Mouse (Mus musculus): Measurements from ENCODE around the gene Chfr.
"Not testable (repeated sequence)": the region's sequence is repeated elsewhere in the genome, so short reads cannot be mapped to it uniquely, and the experiment has no call there.

Chfr gene

DNA sequence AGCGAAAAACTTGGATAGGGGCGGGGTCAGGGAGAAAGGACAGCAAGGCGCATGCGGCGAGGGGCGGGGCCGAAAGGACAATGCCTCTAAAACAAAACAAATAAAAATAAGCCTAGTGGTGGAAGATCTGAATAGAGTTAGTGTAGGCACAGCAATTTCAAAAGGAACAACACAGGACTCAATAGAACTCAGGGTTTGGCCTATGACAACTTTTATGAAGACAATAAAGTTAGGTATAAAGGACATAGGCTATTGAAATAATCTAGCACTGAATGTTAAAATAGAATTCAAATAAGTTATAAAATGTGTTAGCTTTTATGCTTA, 27.4 kb upstream of the Chfr start:
- DNase-seq: no peak

DNA sequence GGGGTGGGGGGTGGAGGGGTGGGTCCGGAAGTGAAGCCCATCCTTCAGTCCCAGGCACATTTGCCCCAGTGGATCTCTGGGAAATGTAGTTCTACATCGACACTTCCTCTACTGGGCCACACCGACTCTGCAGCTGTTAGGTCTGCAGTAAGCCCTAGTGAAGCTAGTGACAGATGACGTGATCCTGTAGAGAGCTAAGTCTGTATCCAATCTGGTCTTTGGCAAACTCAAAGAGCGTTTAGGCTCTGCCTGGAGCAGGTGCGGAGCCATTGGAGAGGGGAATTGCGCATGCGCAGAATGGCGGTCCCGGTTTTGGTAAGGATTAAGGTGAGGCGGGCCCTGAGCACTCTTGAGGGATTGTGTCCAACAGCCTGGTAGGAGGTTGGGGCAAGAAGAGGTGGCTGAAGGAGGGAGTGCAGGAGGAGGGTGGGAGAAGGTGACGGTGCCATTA, 25.6 kb upstream of the Chfr start, which contains the start of gene Zfp605:
TSS of gene Zfp605 (plus strand) at position 102 of the 451 bp plus-strand sequence.
- peak; percentile 94 to 97 for DNase-seq

DNA sequence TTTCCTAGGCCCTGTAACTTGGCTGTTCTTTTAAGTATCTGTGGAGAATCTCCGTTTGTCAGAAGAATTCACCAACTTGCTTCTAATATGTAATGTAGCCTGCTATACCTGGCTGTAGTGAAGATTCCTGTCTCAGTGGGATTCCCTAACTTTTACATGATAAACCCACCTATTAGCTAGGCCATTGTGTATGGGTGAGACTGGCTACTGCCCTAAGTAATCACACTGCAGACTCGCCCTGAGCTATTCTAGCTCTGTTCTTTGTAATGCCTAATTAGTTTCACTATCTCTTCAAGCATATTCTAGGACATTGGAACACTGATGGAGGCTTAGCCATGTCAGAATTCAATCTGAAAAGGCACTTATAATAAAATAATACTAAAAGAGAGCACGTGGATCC, 13.3 kb upstream of the Chfr start:
- DNase-seq: not testable (repeated sequence)

DNA sequence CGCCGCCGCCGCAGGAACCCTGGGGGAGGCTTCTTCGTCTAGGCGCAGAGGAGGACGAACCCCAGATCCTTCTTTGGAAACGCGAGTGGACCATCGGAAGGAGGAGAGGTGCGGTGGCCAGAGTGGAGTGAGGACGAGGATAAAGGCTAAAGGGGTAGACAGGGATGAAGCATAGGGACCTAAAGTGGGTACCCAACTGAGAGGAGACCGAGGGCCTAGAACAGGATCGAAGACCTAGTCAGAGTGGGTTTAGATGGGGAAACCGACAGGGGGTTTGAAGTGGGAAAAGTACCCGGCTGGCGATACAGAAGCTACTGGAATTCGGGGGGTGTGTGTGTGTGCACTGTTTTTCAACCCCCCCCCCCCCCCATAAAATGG, 434 bp downstream of the Chfr start:
- DNase-seq: no peak

DNA sequence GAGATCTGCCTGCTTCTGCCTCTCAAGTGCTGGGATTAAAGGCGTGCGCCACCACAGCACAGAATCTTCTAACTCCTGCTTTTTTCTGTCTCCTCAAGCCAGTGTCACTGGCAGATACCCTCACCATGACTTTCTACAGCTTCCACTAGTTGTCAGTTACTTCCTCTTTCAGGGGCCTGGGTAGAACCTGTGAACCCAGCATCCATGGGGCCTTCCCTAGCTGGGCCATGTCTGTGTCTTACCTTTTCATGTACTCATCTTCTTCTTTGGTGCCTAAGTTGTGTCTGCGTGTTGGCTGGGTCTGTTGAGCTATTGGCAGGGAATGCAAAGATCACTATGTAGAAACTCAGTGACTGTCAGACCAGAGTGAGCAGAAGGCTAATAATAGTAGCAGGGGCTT, 2.2 kb downstream of the Chfr start:
- no peak for DNase-seq

DNA sequence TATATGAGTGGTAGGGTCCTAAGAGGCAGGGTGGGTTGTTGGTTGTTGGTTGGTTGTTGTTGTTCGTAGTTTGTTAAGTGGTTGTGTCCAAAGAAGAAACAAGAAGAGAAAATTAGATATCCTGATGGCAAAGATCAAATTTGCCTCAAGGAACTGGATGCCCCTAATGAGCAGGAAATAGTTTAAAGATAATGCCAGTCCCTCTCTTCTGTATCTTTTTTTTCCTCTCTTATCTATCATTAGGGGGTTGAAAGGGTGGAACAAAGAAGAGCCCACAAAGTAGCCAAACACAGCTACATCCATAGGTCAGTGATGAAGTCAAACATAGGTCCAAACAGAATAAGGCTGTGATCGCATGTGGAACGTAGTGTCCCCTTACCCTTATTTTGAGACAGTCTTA, 3.7 kb downstream of the Chfr start:
- DNase-seq: no peak

DNA sequence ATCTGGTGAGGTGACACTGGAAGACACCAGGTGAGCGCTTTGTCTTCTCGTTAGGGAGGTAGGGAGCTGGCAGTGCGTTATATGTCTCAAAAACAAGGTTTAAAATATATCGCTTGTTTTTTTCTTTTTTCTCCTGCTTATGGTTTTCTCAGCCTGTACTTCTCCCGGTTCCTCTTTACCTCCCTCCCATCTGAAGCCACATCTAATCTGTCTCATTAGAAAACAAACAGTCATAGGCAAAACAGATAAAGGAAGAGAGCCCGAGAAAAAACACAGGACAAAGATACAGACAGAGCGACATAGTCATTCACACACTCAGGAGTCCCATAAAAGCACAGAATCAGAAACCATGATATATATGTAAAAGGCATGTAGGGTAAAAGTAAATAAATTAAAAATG, 4.8 kb downstream of the Chfr start:
- no peak for DNase-seq

DNA sequence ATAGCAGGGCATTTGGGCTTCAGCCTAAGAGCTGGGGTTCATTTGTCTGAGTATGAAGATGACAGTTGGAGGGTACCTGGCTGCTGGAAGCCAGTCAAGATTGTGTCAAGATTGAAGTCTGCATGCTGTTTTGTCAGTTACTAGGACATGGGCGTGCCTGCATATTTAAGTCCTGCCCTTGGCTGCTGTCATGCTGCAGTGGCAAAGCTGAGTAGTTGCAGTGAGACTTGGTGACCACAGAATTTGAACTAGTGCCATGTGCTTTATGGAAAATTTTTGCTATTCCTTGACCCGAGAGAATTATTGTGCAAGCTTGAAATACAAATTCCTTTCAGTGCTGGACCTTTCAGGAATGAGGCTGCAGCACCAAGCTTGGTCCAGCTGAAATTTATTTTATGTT, 6.7 kb downstream of the Chfr start:
- DNase-seq: no peak

DNA sequence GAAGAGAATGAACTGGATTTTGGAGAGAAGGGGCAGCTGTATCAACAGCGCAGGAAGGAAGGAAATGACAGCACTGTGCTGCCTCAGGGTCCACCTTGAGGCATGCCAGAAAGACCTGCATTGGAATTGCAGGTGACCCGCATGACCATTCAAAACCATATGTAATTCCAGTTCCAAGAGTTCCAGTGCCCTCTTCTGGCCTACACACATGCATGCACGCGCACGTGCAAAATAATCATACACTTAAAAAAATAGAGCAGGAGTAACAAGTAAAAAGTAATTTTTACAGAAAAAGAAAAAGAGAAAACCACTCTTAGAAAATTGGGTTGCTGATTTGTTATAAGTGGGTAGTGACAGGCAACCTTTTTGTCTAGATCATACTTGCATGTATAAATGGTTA, 7.4 kb downstream of the Chfr start:
- no peak for DNase-seq

DNA sequence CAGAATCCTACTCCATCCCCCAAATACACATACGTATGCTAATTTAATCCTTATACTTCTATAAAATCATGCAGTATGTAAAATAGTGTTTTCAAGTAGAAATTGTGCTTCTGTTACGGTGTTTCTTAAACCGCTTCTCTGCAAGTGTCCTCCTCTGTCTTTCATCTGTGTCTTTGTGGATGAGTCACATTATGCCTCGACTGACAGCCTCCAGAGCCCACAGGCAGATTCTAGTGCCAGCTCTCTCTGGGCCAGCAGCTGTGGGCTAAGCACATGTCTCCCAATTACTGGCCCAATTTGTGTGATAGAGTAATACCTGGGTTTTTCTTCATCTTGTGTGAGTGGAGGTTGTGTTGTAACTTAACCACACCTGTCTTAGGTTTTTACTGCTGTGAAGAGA, 33.7 kb downstream of the Chfr start:
- no peak for DNase-seq

DNA sequence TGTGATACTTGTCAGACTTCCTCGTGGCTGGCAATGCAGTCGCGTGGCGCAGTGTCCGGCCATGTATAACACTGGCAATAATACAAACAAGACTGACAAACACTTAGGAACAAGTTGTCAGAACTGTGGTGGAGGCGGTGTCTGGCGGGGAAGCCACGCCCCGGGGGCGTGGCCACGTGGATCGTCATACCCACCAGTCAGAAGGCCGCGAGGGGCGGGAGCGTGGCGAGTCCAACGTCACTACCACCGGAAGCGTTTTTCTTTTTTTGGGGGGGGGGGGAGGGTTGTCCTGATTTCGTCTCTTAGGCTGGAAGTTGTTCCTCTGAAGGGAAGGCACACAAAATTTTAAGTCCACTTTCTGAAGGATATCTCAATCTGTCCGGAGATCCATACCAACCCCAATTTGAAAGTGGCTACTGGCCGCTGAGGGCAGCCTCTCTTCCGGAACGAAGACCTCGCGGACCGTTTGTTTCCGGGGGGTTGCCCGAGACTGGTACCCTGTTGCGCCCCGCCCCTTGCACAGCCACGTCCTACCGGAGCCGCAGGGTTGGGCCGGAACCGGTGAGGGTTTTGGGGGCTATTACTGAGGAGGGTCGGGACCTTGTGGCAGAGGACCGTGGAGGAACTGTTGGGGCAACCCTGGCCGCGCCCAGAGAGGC, 40.8 kb downstream of the Chfr start, which contains the start of gene Golga3:
TSS of gene Golga3 (plus strand) at position 340 of the 659 bp plus-strand sequence.
- DNase-seq: peak; percentile 87 to 93

DNA sequence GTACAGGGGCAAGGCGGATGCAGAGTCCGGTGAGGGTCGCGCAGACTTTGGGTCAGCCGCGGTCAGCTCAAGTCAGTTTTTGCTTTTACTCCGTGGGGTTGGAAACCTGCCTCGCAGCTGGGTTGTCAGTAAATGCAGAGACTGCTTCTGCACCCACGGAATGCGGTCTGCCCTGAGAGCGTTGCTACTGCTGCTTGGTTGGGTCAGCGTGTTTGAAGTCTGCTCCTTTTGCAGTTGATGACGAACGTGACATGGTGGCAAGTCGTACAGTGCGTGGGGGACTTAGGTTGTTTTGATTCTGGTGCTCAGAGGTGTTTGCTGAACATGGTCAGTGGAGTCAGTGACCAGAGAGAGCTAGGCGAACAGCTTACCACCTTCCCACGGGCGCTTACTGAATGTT, 41.4 kb downstream of the Chfr start:
- no peak for DNase-seq

DNA sequence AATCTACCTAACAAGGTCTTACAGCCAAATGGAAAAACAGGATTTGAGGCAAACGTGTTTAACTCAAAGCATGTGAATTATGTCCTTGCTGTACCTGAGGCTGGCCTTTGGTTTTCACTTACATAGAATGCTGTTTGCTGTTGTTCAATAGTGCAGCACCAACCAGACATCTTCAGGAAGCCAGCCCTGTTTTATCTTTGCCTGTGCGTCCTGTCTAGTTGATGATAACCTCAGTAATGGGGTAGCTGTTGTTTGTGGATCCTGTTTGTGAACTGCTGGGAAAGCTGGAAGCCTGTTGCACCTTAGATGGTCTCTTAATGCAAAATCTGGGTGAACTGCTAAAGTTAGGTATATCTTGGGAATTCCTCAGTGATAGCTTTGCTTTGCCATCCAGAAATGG, 43.0 kb downstream of the Chfr start:
- no peak for DNase-seq

DNA sequence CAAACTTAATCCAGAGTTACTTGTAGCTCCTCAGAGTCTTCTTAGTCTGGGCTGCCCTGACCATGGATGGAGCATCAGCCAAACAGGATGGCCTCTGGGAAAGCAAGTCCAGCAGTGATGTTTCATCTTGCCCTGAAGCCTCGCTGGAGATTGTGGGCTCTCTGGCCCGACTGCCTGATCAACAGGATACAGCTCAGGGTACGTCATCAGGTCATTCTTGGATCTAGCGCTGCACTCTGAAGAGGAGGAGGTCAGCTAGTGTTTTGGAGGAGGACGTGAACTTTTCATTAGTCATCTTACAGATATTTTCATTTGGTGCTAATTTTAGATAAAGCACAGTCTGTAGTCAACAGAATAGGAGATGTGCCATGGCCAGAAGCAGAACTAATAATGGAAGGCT, 46.1 kb downstream of the Chfr start:
- no peak for DNase-seq

DNA sequence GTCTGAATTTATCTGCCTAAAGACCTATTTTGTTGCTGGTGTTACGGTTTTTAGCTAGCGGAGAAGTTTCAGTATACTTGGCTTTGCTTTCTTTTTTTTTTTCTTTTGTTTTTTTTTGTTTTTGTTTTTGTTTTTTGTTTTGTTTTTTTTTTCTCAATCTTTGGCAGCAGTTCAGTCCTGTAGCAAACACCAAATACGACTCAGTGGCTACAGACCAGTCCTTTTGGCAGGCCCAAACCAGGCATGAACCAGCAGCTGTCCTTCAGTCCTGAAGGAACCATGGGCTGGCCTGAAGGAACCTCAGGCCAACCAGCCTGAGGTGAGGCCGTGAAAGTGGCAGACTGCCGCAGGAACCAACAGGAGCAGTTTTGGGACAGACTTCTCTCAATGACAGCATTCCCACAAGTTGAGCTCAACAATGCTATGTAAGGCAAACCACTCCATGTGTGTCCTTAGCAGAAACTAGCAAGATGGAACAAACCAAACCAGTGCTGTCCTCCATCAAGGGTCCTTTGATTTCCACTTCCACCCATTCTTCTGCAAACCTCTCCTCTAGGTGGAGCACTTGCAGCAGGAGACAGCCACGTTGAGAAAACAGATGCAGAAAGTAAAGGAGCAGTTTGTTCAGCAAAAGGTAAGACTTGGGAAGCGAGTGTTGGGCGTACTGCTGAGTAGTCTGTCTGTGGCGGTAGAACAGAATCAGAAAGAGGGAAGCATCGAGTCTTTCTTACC, 67.7 kb downstream of the Chfr start:
- DNase-seq: no peak

DNA sequence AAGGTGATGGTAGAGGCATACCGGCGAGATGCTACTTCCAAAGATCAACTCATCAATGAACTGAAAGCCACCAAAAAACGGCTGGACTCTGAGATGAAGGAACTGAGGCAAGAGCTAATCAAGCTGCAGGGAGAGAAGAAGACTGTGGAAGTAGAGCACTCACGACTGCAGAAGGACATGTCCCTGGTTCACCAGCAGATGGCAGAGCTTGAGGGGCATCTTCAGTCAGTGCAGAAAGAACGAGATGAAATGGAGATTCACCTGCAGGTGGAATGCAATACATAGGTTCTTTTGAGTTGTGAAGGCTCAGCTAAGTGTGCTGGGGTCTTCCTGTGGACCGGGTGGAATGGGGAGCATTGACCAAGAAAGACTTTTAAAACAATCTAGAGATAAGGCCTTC, 69.1 kb downstream of the Chfr start:
- peak in 1 of 2 experiments; percentile 10 for DNase-seq

DNA sequence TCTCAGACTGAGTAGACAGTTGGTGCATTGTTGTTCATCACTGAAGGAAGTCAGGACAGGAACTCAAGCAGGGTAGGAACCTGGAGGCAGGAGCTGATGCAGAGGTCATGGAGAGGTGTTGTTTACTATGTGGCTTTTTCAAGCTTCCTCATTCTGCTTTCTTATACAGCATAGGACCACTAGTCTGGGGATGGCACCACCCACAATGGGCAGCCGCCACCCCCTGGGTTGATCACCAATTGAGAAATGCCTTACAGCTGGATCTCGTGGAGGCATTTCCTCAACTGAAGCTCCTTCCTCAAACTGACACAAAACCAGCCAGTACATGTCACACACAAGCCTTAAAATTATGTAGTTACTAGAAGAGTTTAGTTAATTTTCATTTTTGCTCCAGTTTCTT, 75.7 kb downstream of the Chfr start:
- DNase-seq: no peak

DNA sequence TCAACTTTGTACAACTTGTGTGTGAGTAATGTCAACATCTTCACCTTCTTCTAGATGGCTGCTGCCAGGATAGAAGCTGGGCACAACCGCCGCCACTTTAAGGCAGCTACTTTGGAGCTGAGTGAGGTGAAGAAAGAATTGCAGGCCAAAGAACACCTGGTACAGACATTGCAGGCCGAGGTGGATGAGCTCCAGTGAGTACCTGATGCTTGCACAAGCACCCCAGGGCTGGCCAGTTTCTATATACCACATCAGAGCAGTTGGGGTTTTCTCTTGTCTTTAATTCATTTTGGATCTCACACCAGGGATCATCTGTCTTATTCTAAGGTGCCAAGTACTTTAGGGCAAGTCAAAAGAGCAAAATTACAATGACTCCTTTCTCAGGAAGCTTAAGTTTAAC, 81.1 kb downstream of the Chfr start:
- no peak for DNase-seq

DNA sequence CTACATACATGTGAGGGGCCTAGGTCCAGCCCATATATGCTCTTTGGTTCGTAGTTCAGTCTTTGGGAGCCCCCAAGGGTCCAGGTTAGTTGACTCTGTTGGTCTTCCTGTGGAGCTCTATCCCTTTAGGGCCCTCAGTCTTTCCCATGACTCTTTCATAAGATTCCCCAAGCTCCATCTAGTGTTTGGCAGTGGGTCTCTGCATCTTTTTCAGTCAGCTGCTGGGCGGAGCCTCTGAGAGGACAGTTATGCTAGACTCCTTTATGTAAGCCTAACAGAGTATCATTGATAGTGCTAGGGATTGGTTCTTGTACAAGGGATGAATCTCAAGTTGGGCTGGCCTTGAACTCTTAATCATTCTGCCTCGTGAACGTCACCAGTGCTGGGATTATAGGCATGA, 84.7 kb downstream of the Chfr start:
- DNase-seq: no peak

Measured in cerebellum, postnatal 36 days (tissue).